Mouse (Mus musculus) heart, adult 9 months (tissue): ENCODE data around the gene Dennd2c.
"Not testable (repeated sequence)": the region's sequence is repeated elsewhere in the genome, so short reads cannot be mapped to it uniquely, and the experiment has no call there.

Source experiments
- DNase-seq, 2 experiments: peaks; one replicate each; pipeline ENCODE4 v3.0.0; 2022; ENCODE audit warnings: low spot score in 2 of 2

The Dennd2c gene

GRCm38 (mm10) chr3:103169771-103170170, 67.4 kb downstream of the Dennd2c start:
- peak; percentile 28 to 71 for DNase-seq

GRCm38 (mm10) chr3:103171505-103172267, 69.3 kb downstream of the Dennd2c start, which contains the start of gene Bcas2:
Bcas2 (plus strand) TSS chr3:103171655.
- DNase-seq = peak; percentile 96 to 97

- DNase-seq = no peak
Observed at GRCm38 (mm10) chr3:103172615-103173014, 70.2 kb downstream of the Dennd2c start.

GRCm38 (mm10) chr3:103176740-103177139, 74.3 kb downstream of the Dennd2c start:
- DNase-seq = no peak

GRCm38 (mm10) chr3:103179527-103179926, 77.1 kb downstream of the Dennd2c start:
- no peak for DNase-seq

- no peak for DNase-seq
Observed at GRCm38 (mm10) chr3:103181171-103181570, 78.8 kb downstream of the Dennd2c start.

- DNase-seq = no peak
Observed at GRCm38 (mm10) chr3:103182821-103183220, 80.4 kb downstream of the Dennd2c start.

- not testable (repeated sequence) for DNase-seq
Observed at GRCm38 (mm10) chr3:103184467-103184866, 82.1 kb downstream of the Dennd2c start.

- DNase-seq = no peak
Observed at GRCm38 (mm10) chr3:103188451-103188850, 86.0 kb downstream of the Dennd2c start.

GRCm38 (mm10) chr3:103188856-103189255, 86.5 kb downstream of the Dennd2c start:
- no peak for DNase-seq

- no peak for DNase-seq
Observed at GRCm38 (mm10) chr3:103192161-103192560, 89.8 kb downstream of the Dennd2c start.

GRCm38 (mm10) chr3:103193186-103193585, 90.8 kb downstream of the Dennd2c start:
- no peak for DNase-seq

GRCm38 (mm10) chr3:103196320-103196823, 94.0 kb downstream of the Dennd2c start:
- DNase-seq = no peak

- DNase-seq = no peak
Observed at GRCm38 (mm10) chr3:103199386-103199785, 97.0 kb downstream of the Dennd2c start.

- not testable (repeated sequence) for DNase-seq
Observed at GRCm38 (mm10) chr3:103201105-103201504, 98.7 kb downstream of the Dennd2c start.

- no peak for DNase-seq
Observed at GRCm38 (mm10) chr3:103203554-103203953, 101.2 kb downstream of the Dennd2c start.

GRCm38 (mm10) chr3:103204445-103204844, 102.0 kb downstream of the Dennd2c start:
- no peak for DNase-seq

GRCm38 (mm10) chr3:103206393-103206792, 104.0 kb downstream of the Dennd2c start:
- DNase-seq = peak; percentile 3 to 12

- no peak for DNase-seq
Observed at GRCm38 (mm10) chr3:103207749-103208148, 105.3 kb downstream of the Dennd2c start.

- DNase-seq = no peak
Observed at GRCm38 (mm10) chr3:103208237-103208636, 105.8 kb downstream of the Dennd2c start.

GRCm38 (mm10) chr3:103211101-103211500, 108.7 kb downstream of the Dennd2c start:
- no peak for DNase-seq

GRCm38 (mm10) chr3:103212142-103212541, 109.7 kb downstream of the Dennd2c start:
- no peak for DNase-seq

GRCm38 (mm10) chr3:103213537-103213936, 111.1 kb downstream of the Dennd2c start:
- peak; percentile 8 to 10 for DNase-seq
